Mouse (Mus musculus) intestine, embryonic 16.5 days (tissue): ENCODE results near the gene Cby3. TPM values are rescaled to one million over a fixed set of nuclear protein-coding genes. Genes with fewer than 3 reads are reported as not detected.

Experiments used
- ATAC-seq: fragments of 200-750 bp; cut with Nextera tagmentation; 2 replicates; pipeline ENCODE4 v1.8.0; 2017; ENCODE audit warnings: moderate TSS enrichment, moderate library complexity
- H3K27ac ChIP-seq: fragments of 300-500 bp; sonication (generic); 2 replicates; pipeline ENCODE4 v1.5.1; 2014; ENCODE audit warnings: mild to moderate bottlenecking, low read length
- H3K27me3 ChIP-seq: fragments of 300-500 bp; sonication (generic); replicated peaks from 2 replicates; pipeline ENCODE4 v1.6.1; 2014; ENCODE audit warnings: low read length, control low read depth, mixed read lengths; ENCODE audit not compliant: control insufficient read depth, insufficient read depth
- H3K36me3 ChIP-seq: fragments of 300-500 bp; sonication (generic); 2 replicates; pipeline ENCODE4 v1.6.1; 2014; ENCODE audit warnings: low read length, control low read depth; ENCODE audit not compliant: control insufficient read depth, insufficient read depth
- H3K4me1 ChIP-seq: fragments of 300-500 bp; sonication (generic); 2 replicates; pipeline ENCODE4 v1.6.1; 2014; ENCODE audit warnings: low read length, control low read depth, mixed read lengths; ENCODE audit not compliant: control insufficient read depth, insufficient read depth
- H3K4me2 ChIP-seq: fragments of 300-500 bp; sonication (generic); 2 replicates; pipeline ENCODE4 v1.6.1; 2014; ENCODE audit warnings: low read depth, low read length, control low read depth
- H3K4me3 ChIP-seq: fragments of 300-500 bp; sonication (generic); 2 replicates; pipeline ENCODE4 v1.5.1; 2014; ENCODE audit warnings: mild to moderate bottlenecking, low read length
- H3K9ac ChIP-seq: fragments of 300-500 bp; sonication (generic); 2 replicates; pipeline ENCODE4 v1.6.1; 2014; ENCODE audit warnings: low read depth, low read length
- H3K9me3 ChIP-seq: fragments of 300-500 bp; sonication (generic); 2 replicates; pipeline ENCODE4 v1.6.1; 2016; ENCODE audit warnings: low read length, control low read depth; ENCODE audit not compliant: control insufficient read depth
- WGBS: fragments of 180-500 bp; shearing (Covaris S2); extraction: QIAGEN DNeasy Blood & Tissue Kit; methylation state at CpG from one replicate; pipeline ENCODE4 v1.1.7; 2014; 5-methylcytosine and 5-hydroxymethylcytosine counted together
- microRNA counts: library from miRNA; unstranded; fragments of <30 nt; microRNA quantifications from one replicate; lab custom pipeline; 2016
- microRNA-seq: library from miRNA; unstranded; fragments of <30 nt; microRNA quantifications from one replicate; pipeline ENCODE4, GENCODE M21; 2016
- polyA plus RNA-seq: library from polyadenylated mRNA; unstranded; fragments of >200 nt; fragmentation: Nextera tagmentation; extraction: Ambion mirVana; gene quantifications from 2 replicates; pipeline ENCODE4 v1.2.1, GENCODE M21; 2015

Gene Cby3
- polyA plus RNA-seq, 1 experiment from 2014 or later = 0.20 TPM

DNA sequence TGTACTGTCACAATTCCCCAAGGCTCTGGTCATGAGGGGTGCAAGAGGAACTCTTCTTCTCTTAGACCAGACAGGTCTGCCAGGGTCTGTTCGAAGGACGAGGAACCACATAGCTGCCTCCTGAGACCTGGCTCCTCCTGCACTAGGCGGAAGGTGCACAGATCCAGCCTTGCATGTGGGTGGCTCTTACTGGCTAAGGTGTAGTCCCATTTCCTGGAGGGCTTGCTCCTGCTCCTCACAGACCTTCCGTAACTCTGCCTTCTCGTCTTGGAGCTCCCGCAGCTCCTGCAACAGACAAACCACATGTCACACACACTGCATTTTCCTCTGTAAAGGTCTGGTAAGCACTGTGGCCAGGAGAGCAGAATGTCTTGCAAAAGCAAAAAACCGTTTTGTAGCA is 40.5 kb downstream of the Cby3 start:
- H3K9me3 ChIP-seq = no peaks in the 10 kb centered on the region
- H3K4me3 ChIP-seq = no peak overlapping the region
- H3K27ac ChIP-seq = no peak overlapping the region
- peaks cover 5% of the 10 kb centered on the region; the same call in 1 of the 2 replicates for H3K36me3 ChIP-seq
- no peak for ATAC-seq
- H3K27me3 ChIP-seq = no peaks in the 10 kb centered on the region
- no peak overlapping the region for H3K4me2 ChIP-seq
- 90% methylated on average over 7 of the region's 7 CpGs for WGBS
- no peak overlapping the region for H3K9ac ChIP-seq
- H3K4me1 ChIP-seq = 0 out of 2 replicates have a peak, but pooled peaks cover 2% of the 10 kb centered on the region

DNA sequence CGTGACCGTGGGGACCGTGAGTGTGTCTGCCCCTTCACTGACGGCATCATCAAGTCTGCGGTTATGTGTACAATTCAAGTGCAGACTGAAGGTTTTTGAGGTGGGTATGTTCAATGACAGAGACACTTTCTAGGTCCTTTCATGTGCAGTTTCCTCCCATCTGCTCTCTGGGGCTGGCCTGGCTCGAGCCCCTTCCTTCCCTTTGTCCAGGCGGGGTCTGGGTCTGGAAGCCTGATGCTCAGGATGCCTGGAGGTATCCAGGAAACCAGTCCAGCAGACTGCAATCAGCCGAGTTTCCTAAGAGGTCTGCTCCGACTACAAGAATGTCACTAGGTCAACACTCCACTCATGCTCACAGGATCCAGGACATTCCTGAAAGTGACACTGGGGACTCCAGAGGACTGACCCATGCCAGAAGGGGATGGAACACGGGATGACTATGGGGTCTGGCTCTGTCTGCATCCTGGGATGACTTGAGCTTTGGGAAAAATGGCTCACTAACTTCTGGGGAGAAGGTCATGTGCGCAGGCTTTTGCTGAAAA is 42.6 kb downstream of the Cby3 start:
- ATAC-seq = no peak
- no peaks in the 10 kb centered on the region for H3K4me1 ChIP-seq
- 76% methylated on average over 11 of the region's 11 CpGs for WGBS
- no peak overlapping the region for H3K27ac ChIP-seq
- H3K36me3 ChIP-seq = peaks cover 11% of the 10 kb centered on the region; the same call in 1 of the 2 replicates
- H3K9me3 ChIP-seq = no peaks in the 10 kb centered on the region
- H3K4me2 ChIP-seq = no peak overlapping the region
- H3K9ac ChIP-seq = no peak overlapping the region
- H3K27me3 ChIP-seq = no peaks in the 10 kb centered on the region
- H3K4me3 ChIP-seq = no peak overlapping the region

GRCm38 (mm10) chr11:50397316-50397715 is 43.1 kb downstream of the Cby3 start:
- Histone ChIP-seq H3K36me3 (peaks cover 11% of the 10 kb centered on the region; the same call in 1 of the 2 replicates), H3K9me3 (no peaks in the 10 kb centered on the region), H3K27me3 (no peaks in the 10 kb centered on the region), H3K4me3 (no peak overlapping the region), H3K27ac (no peak overlapping the region), H3K4me1 (no peaks in the 10 kb centered on the region), H3K4me2 (no peak overlapping the region), H3K9ac (no peak overlapping the region)
- ATAC-seq = no peak
- 81% methylated on average over 9 of the region's 9 CpGs for WGBS

GRCm38 (mm10) chr11:50398803-50399202 is 44.5 kb downstream of the Cby3 start:
- WGBS = 88% methylated on average over 13 of the region's 13 CpGs
- H3K4me1 ChIP-seq = no peaks in the 10 kb centered on the region
- no peak overlapping the region for H3K27ac ChIP-seq
- no peak for ATAC-seq
- H3K4me3 ChIP-seq = no peak overlapping the region
- no peak overlapping the region for H3K9ac ChIP-seq
- H3K4me2 ChIP-seq = no peak overlapping the region
- no peaks in the 10 kb centered on the region for H3K27me3 ChIP-seq
- H3K36me3 ChIP-seq = peaks cover 11% of the 10 kb centered on the region; the same call in 1 of the 2 replicates
- H3K9me3 ChIP-seq = no peaks in the 10 kb centered on the region

- H3K27ac ChIP-seq = no peak overlapping the region
- no peaks in the 10 kb centered on the region for H3K27me3 ChIP-seq
- no peaks in the 10 kb centered on the region for H3K9me3 ChIP-seq
- H3K9ac ChIP-seq = no peak overlapping the region
- ATAC-seq = no peak
- H3K4me2 ChIP-seq = no peak overlapping the region
- peaks cover 6% of the 10 kb centered on the region; the same call in 1 of the 2 replicates for H3K36me3 ChIP-seq
- 97% methylated on average over 3 of the region's 3 CpGs for WGBS
- H3K4me1 ChIP-seq = no peaks in the 10 kb centered on the region
- H3K4me3 ChIP-seq = no peak overlapping the region
Measured at GRCm38 (mm10) chr11:50402481-50402880, 48.2 kb downstream of the Cby3 start.

- no peak overlapping the region for H3K4me2 ChIP-seq
- H3K27ac ChIP-seq = no peak overlapping the region
- H3K4me1 ChIP-seq = no peaks in the 10 kb centered on the region
- ATAC-seq = no peak
- H3K9ac ChIP-seq = no peak overlapping the region
- H3K9me3 ChIP-seq = no peaks in the 10 kb centered on the region
- no peak overlapping the region for H3K4me3 ChIP-seq
- 70% methylated on average over 10 of the region's 10 CpGs for WGBS
- peaks cover 6% of the 10 kb centered on the region; the same call in 1 of the 2 replicates for H3K36me3 ChIP-seq
- no peaks in the 10 kb centered on the region for H3K27me3 ChIP-seq
Measured at GRCm38 (mm10) chr11:50403367-50404014, 49.2 kb downstream of the Cby3 start.

DNA sequence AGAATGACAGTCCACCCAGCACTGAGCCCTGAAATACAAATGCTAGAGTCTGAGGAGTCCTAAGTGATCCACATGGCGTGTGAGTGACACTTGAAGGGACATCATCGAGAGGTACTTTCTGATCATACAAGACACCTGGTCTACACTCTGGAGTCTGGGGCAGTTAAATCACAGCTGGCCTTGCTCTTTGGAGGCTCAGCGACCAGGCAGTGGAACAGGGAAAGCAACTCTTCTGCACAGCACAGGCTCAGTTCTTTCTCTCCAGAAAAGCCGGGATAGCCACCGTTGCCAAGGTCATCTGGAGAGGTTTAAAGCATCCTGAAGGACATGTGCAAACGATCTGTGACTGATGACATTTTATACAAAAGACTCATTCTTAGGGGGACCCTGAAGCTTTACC is 53.0 kb downstream of the Cby3 start:
- no peak overlapping the region for H3K9ac ChIP-seq
- H3K4me1 ChIP-seq = no peaks in the 10 kb centered on the region
- H3K27ac ChIP-seq = no peak overlapping the region
- no peak for ATAC-seq
- peaks cover 4% of the 10 kb centered on the region; the same call in 1 of the 2 replicates for H3K36me3 ChIP-seq
- no peaks in the 10 kb centered on the region for H3K9me3 ChIP-seq
- H3K4me2 ChIP-seq = no peak overlapping the region
- no peaks in the 10 kb centered on the region for H3K27me3 ChIP-seq
- WGBS = 72% methylated on average over 6 of the region's 6 CpGs
- H3K4me3 ChIP-seq = no peak overlapping the region

MicroRNA genes within 50 kb of the gene (microRNA counts, 519-probe panel; counts per million panel counts)
- microRNA mmu-miR-804 (lab: Ali Mortazavi, UCI) = 2,463 counts per million, percentile 60 among the panel's probes with 10 or more counts

Small RNAs within 50 kb of the gene (microRNA-seq; reads per million reads assigned to microRNA genes)
- not detected for gene Mir804

Other genes with a start within 250 kb of the Cby3 start
- gene Tbc1d9b, start 223.1 kb upstream of the Cby3 start, polyA plus RNA-seq = 29.9 and 32.5 TPM in 2 replicates
- 10.3 and 12.4 TPM in 2 replicates for gene Mrnip, start 180.0 kb upstream of the Cby3 start, polyA plus RNA-seq
- gene Sqstm1, start 143.6 kb upstream of the Cby3 start, polyA plus RNA-seq = 193 and 196 TPM in 2 replicates
- gene Mgat4b, start 143.6 kb upstream of the Cby3 start, polyA plus RNA-seq = 7.6 and 8.2 TPM in 2 replicates
- gene Ltc4s, start 115.8 kb upstream of the Cby3 start, polyA plus RNA-seq = 4.3 and 5.1 TPM in 2 replicates
- 2.9 and 3.0 TPM in 2 replicates for gene Maml1, start 62.2 kb upstream of the Cby3 start, polyA plus RNA-seq
- 347 and 362 TPM in 2 replicates for gene Canx, start 28.8 kb upstream of the Cby3 start, polyA plus RNA-seq
- 243 and 262 TPM in 2 replicates for gene Hnrnph1, start 22.5 kb downstream of the Cby3 start, polyA plus RNA-seq
- gene Rufy1, start 76.7 kb downstream of the Cby3 start, polyA plus RNA-seq = 19.5 and 20.2 TPM in 2 replicates
- 6.5 and 7.8 TPM in 2 replicates for gene Adamts2, start 247.6 kb downstream of the Cby3 start, polyA plus RNA-seq